Mouse (Mus musculus): ENCODE measurements around the gene Dnm3. TPM values are rescaled to one million over a fixed set of nuclear protein-coding genes. Genes with fewer than 3 reads are reported as not detected.

Dnm3 gene
- polyA plus RNA-seq, 1 experiment = 54.3 TPM

- no peak for TF ChIP-seq POLR2A (IDR thresholded peaks at IDR 0.05; ENCODE audit: extremely low read depth, insufficient read depth, low read length)
- no peak for TF ChIP-seq CTCF (IDR thresholded peaks at IDR 0.05; ENCODE audit: extremely low read depth, insufficient read depth, low read length)
- Histone ChIP-seq H3K4me3 (ENCODE audit: insufficient read depth, low read length) (no peak overlapping the region), H3K27ac (ENCODE audit: insufficient read depth, low read length) (no peak overlapping the region), H3K4me1 (ENCODE audit: control insufficient read depth, insufficient read depth, low read length) (no peaks in the 10 kb centered on the region)
Measured at GRCm38 (mm10) chr1:161992389-161992788, 485.4 kb downstream of the Dnm3 start.

GRCm38 (mm10) chr1:161991846-161992245, 486.0 kb downstream of the Dnm3 start:
- Histone ChIP-seq H3K4me1 (ENCODE audit: control insufficient read depth, insufficient read depth, low read length) (no peaks in the 10 kb centered on the region), H3K4me3 (ENCODE audit: insufficient read depth, low read length) (no peak overlapping the region), H3K27ac (ENCODE audit: insufficient read depth, low read length) (no peak overlapping the region)
- no peak for TF ChIP-seq CTCF (IDR thresholded peaks at IDR 0.05; ENCODE audit: extremely low read depth, insufficient read depth, low read length)
- no peak for TF ChIP-seq POLR2A (IDR thresholded peaks at IDR 0.05; ENCODE audit: extremely low read depth, insufficient read depth, low read length)

DNA sequence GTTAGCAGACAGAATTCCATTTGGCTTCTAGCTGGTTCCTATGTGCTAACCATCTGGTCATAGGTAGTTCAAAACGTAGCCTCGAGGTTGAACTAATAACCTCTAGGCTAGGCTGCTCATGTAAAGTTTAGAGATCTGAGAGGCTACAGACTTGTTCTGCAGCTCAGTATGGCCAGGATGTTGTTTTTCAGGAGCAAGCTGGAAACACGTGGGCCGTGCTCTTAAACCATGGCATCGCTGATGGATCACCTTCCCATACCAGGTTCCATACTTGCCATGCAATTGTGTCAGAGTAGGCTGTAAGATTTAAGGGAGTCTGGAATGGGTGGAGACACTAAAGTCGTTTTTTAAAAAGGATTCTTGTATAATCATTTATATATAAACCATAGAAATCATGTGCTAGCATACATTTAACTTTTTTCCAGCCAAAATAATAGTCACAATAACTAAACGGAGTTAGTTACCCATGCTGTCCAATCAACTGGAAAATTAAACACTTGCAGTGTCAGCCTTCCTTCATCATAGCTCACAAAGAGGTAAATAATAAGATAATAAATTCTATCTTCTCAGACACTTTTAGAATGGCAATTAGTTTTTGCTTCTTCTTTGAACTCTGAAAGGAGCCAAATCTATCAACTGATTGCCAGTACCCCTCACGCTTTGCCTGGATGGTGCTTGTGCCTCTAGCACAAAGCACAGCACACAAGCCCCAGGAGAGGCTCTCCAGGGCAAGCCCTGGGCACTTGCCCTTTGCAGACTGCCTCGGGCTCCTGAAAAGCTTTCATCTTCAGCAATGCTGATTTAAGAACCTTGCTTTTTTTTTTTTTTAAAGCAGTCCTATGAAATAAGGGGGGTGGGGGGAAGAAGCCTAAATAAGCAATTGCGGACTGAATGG, 486.9 kb downstream of the Dnm3 start:
- Histone ChIP-seq H3K4me3 (ENCODE audit: insufficient read depth, low read length) (no peak overlapping the region), H3K27ac (ENCODE audit: insufficient read depth, low read length) (no peak overlapping the region), H3K4me1 (ENCODE audit: control insufficient read depth, insufficient read depth, low read length) (no peaks in the 10 kb centered on the region)
- TF ChIP-seq CTCF (IDR thresholded peaks at IDR 0.05; ENCODE audit: extremely low read depth, insufficient read depth, low read length) (no peak), POLR2A (IDR thresholded peaks at IDR 0.05; ENCODE audit: extremely low read depth, insufficient read depth, low read length) (no peak)

GRCm38 (mm10) chr1:161983979-161984566, 493.8 kb downstream of the Dnm3 start:
- H3K4me3 ChIP-seq (ENCODE audit: insufficient read depth, low read length) = no peak overlapping the region
- H3K27ac ChIP-seq (ENCODE audit: insufficient read depth, low read length) = no peak overlapping the region
- TF ChIP-seq POLR2A (IDR thresholded peaks at IDR 0.05; ENCODE audit: extremely low read depth, insufficient read depth, low read length) = no peak
- no peak for TF ChIP-seq CTCF (IDR thresholded peaks at IDR 0.05; ENCODE audit: extremely low read depth, insufficient read depth, low read length)
- no peaks in the 10 kb centered on the region for H3K4me1 ChIP-seq (ENCODE audit: control insufficient read depth, insufficient read depth, low read length)

DNA sequence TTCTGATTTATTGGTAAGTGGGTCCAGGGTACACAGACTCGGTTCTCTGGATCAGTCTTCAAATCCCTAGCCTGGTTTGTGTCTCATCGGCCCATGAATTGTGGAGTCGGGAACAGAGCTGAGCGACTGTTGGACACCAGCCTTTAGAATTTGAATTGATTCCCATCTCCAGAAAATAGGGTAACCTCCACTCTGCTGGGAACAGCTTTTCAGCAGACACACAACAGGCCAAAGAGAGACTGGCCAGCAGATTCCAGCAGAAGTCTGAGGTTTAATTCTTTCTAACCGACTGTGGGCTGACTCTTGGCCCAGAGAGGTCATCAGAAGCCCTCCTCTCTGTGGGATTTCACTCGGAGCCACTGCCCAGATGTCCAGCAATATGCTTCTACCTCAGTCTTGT, 494.4 kb downstream of the Dnm3 start:
- no peak overlapping the region for H3K4me3 ChIP-seq (ENCODE audit: insufficient read depth, low read length)
- H3K4me1 ChIP-seq (ENCODE audit: control insufficient read depth, insufficient read depth, low read length) = no peaks in the 10 kb centered on the region
- TF ChIP-seq CTCF (IDR thresholded peaks at IDR 0.05; ENCODE audit: extremely low read depth, insufficient read depth, low read length) (no peak), POLR2A (IDR thresholded peaks at IDR 0.05; ENCODE audit: extremely low read depth, insufficient read depth, low read length) (no peak)
- H3K27ac ChIP-seq (ENCODE audit: insufficient read depth, low read length) = no peak overlapping the region

DNA sequence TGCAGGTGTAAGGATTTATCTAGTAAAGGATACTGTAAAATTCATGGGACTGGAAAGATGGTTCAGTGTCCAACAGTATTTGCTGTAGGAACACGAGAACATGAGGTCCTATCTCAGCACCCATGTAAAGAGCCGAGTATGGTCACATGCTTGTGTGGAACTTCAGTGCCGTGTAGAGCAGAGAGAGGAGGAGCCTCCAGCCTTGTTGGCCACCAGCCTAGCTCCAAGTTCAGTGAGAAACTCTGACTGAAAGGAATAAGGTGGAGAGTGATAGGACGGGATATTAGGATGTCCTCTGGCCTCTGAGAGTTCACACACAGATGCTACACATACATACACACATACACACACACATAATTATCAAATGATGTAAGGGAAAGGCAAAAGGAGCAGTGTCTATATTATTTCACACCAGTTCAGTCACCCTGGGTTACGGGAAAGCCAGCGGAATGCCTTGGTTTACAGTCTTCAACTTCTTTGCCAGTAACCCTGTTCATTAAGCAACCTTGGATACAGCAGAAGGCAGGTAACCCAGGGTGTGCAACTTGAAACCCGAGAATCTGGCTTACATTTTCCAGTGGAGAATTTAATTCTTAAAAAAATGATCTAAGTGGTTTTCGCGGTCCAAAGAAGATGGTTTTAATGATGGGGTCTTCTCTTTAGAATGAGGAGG, 497.1 kb downstream of the Dnm3 start:
- no peak for TF ChIP-seq CTCF (IDR thresholded peaks at IDR 0.05; ENCODE audit: extremely low read depth, insufficient read depth, low read length)
- no peak for TF ChIP-seq POLR2A (IDR thresholded peaks at IDR 0.05; ENCODE audit: extremely low read depth, insufficient read depth, low read length)
- no peak overlapping the region for H3K4me3 ChIP-seq (ENCODE audit: insufficient read depth, low read length)
- no peaks in the 10 kb centered on the region for H3K4me1 ChIP-seq (ENCODE audit: control insufficient read depth, insufficient read depth, low read length)
- no peak overlapping the region for H3K27ac ChIP-seq (ENCODE audit: insufficient read depth, low read length)

- no peak overlapping the region for H3K4me3 ChIP-seq (ENCODE audit: insufficient read depth, low read length)
- no peak overlapping the region for H3K27ac ChIP-seq (ENCODE audit: insufficient read depth, low read length)
- no peak for TF ChIP-seq POLR2A (IDR thresholded peaks at IDR 0.05; ENCODE audit: extremely low read depth, insufficient read depth, low read length)
- TF ChIP-seq CTCF (IDR thresholded peaks at IDR 0.05; ENCODE audit: extremely low read depth, insufficient read depth, low read length) = no peak
- H3K4me1 ChIP-seq (ENCODE audit: control insufficient read depth, insufficient read depth, low read length) = no peaks in the 10 kb centered on the region
Measured at GRCm38 (mm10) chr1:161980046-161980445, 497.8 kb downstream of the Dnm3 start.

DNA sequence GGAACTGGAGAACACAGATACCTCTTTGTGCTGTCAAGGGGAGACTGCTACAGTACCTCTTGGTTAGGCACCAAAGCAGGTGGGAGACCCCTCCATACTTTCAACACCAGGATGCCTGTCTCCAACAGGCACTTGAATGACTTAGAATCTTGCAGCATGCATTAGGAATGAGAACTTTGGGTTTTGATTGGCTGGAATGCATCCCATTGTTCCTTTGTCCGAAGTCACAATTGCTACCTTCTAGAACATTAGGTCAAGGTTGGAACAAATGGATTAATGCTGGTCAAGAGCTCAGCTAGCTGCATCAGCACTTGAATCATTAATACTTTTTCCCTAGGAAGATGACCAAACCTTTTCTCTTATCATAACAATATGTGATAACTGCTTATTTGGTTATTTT, 498.3 kb downstream of the Dnm3 start, which contains the start of gene 4930558K02Rik:
TSS of gene 4930558K02Rik (minus strand) at position 101 of the 400 bp plus-strand sequence.
- no peak within 1 kb of the TSS for H3K4me3 ChIP-seq (ENCODE audit: insufficient read depth, low read length)
- no peak within 1 kb of the TSS for H3K27ac ChIP-seq (ENCODE audit: insufficient read depth, low read length)
- TF ChIP-seq POLR2A (IDR thresholded peaks at IDR 0.05; ENCODE audit: extremely low read depth, insufficient read depth, low read length) = no peak
- no peak for TF ChIP-seq CTCF (IDR thresholded peaks at IDR 0.05; ENCODE audit: extremely low read depth, insufficient read depth, low read length)
- H3K4me1 ChIP-seq (ENCODE audit: control insufficient read depth, insufficient read depth, low read length) = no peaks in the 10 kb centered on the region

- no peak overlapping the region for H3K4me3 ChIP-seq (ENCODE audit: insufficient read depth, low read length)
- no peak overlapping the region for H3K27ac ChIP-seq (ENCODE audit: insufficient read depth, low read length)
- no peaks in the 10 kb centered on the region for H3K4me1 ChIP-seq (ENCODE audit: control insufficient read depth, insufficient read depth, low read length)
- TF ChIP-seq POLR2A (IDR thresholded peaks at IDR 0.05; ENCODE audit: extremely low read depth, insufficient read depth, low read length) (no peak), CTCF (IDR thresholded peaks at IDR 0.05; ENCODE audit: extremely low read depth, insufficient read depth, low read length) (no peak)
Measured at GRCm38 (mm10) chr1:161978173-161978700, 499.6 kb downstream of the Dnm3 start.
